Mouse (Mus musculus): ENCODE data around the gene Stra6l.

DNA sequence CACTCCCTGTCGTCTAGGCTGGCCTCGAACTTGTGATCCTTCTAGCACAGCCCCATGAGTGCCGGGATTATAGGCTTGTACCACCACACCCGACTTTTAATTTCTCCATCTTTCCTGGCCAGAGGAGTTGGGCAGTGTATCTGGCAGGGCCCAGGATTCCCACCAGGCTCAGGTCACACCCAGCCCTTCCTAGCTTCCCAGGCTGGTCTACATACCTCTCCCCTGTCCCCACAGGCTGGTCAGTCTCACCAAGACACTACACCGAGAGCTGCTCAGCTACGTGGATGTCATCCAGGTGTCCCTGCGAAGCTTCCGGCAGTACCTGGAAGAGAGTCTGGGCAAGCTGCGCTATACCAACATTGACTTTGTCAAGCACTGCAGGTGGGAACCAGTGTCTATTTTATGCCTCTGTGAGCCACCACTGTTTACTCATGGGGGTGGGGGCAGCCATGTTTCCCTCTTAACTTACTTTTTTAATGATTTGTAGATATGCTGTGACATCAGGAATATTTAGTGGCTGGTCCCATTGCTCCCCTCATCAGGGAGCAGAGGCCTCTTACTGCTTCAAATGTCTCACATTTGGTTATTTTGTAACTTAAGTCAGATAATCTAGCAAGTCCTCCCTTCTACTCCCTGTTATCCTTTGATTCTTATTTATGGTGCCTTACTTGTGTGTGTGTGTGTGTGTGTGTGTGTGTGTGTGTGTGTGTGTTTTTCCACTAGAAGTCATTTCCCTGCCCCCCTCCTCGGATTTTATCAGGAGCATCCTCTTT, 73.4 kb downstream of the Stra6l start:
- TF ChIP-seq GATA1 (IDR thresholded peaks at IDR 0.05; ENCODE audit: borderline replicate concordance, low read length) (no peak), FLI1 (IDR thresholded peaks at IDR 0.05; ENCODE audit: low read length) (no peak)
